17 mouse cellular contexts compared by ENCODE assay signal in the genomic region with DNA sequence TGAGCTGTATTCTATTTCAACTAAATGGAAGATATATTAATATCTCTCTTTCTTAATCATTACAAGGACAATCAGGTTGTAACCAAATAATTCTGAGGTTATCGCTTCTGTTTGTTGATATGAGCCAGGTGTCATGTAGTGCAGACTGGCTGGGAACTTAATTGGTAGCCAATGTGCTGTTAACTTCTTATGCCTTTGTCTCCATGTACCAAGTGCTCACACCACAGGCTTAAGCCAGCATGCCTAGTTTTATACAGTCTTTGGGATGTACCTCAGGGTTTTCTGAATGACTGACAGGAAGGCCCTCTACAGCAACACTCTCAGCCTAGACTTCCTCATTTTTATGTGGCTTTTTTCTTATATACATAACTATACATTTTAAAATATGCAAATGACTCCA.
"Had no signal": no experiment of that assay in that cellular context is flagged by ENCODE, and none has a peak within 500 bp of the region (broad histone marks: within the 10 kb centered on the region; RNA-seq: fewer than 3 reads in every experiment).

No protein-coding gene starts in this region.

- ATAC-seq: liver, postnatal 0 days; lung, postnatal 0 days; midbrain, embryonic 15.5 days had no signal

- H3K27ac ChIP-seq: limb, embryonic 12.5 days; limb, embryonic 15.5 days; liver, embryonic 14.5 days; macrophage; midbrain, embryonic 12.5 days; midbrain, embryonic 15.5 days; stomach, embryonic 15.5 days had no signal

- H3K9ac ChIP-seq: limb, embryonic 12.5 days; limb, embryonic 15.5 days; liver, embryonic 14.5 days; liver, postnatal 0 days; lung, embryonic 14.5 days; midbrain, embryonic 12.5 days; midbrain, embryonic 15.5 days; stomach, embryonic 15.5 days had no signal

- H3K27me3 ChIP-seq: limb, embryonic 12.5 days; limb, embryonic 15.5 days; midbrain, embryonic 12.5 days; midbrain, embryonic 15.5 days; stomach, embryonic 15.5 days had no signal

- H3K36me3 ChIP-seq: limb, embryonic 12.5 days; limb, embryonic 15.5 days; midbrain, embryonic 12.5 days; midbrain, embryonic 15.5 days; stomach, embryonic 15.5 days had no signal

- H3K4me1 ChIP-seq: limb, embryonic 12.5 days; limb, embryonic 15.5 days; midbrain, embryonic 12.5 days; midbrain, embryonic 15.5 days; stomach, embryonic 15.5 days had no signal

- H3K4me2 ChIP-seq: limb, embryonic 12.5 days; limb, embryonic 15.5 days; liver, embryonic 11.5 days; lung, embryonic 14.5 days; midbrain, embryonic 12.5 days; midbrain, embryonic 15.5 days; stomach, embryonic 15.5 days had no signal

- H3K9me3 ChIP-seq: limb, embryonic 12.5 days; limb, embryonic 15.5 days; midbrain, embryonic 12.5 days; midbrain, embryonic 15.5 days; stomach, embryonic 15.5 days had no signal

- H3K4me3 ChIP-seq: limb, embryonic 12.5 days; limb, embryonic 15.5 days; midbrain, embryonic 12.5 days; midbrain, embryonic 15.5 days; stomach, embryonic 15.5 days had no signal

- DNase-seq: kidney, adult 9 months; kidney, postnatal 14 days; left cerebral cortex, postnatal 4 days; liver, postnatal 0 days; lung, embryonic 14.5 days; right cerebral cortex, postnatal 25 days; spleen, adult 18-20 months; thymus, postnatal 25 days had no signal
